Mouse (Mus musculus): ENCODE data around the gene B4galnt1. TPM values are rescaled to one million over a fixed set of nuclear protein-coding genes. Genes with fewer than 3 reads are reported as not detected.

The B4galnt1 gene
- total RNA-seq, 2 experiments from 2014 or later = 105 to 107 TPM

GRCm38 (mm10) chr10:127217177-127217576, 52.2 kb downstream of the B4galnt1 start:
- no peak for DNase-seq (ENCODE audit: extremely low spot score in 1 of 2, low spot score in 2 of 2)
- intact Hi-C loops (cut with DNase I) = no loop called here

DNA sequence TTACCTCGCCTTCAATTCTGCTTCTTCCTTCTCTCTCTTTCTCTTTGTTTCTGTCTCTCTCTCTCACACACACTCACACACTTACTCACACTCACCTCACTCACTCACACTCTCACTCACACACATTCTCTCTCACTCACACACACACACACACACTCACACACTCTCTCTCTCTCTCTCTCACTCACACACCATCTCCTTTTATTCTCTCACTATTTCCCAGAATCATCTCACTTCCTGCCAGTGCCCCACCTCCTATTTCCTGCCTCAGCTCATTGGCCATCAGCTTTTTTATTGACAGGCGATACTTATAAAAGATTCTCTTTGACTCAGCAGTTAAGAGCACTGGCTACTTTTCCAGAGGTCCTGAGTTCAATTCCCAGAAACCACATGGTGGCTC, 53.3 kb downstream of the B4galnt1 start:
- intact Hi-C loops (cut with DNase I) = no loop called here
- no peak for DNase-seq (ENCODE audit: extremely low spot score in 1 of 2, low spot score in 2 of 2)

Other genes with a start within 250 kb of the B4galnt1 start
- gene Ctdsp2, start 186.5 kb upstream of the B4galnt1 start, total RNA-seq (2021) = 10 to 100 TPM; 54.2 to 62.9 TPM
- gene Avil, start 164.5 kb upstream of the B4galnt1 start, total RNA-seq (2021) = under 1 TPM; 0.14 to 0.17 TPM
- gene Tsfm, start 134.4 kb upstream of the B4galnt1 start, total RNA-seq (2021) = 10 to 100 TPM; 28.6 to 31.0 TPM
- 10 to 100 TPM; 10.7 to 12.4 TPM for gene Mettl1, start 123.8 kb upstream of the B4galnt1 start, total RNA-seq (2021)
- under 1 TPM; 0.28 to 0.49 TPM for gene Eef1akmt3, start 123.7 kb upstream of the B4galnt1 start, total RNA-seq (2021)
- under 1 TPM; 0.36 to 0.49 TPM for gene Cyp27b1, start 117.0 kb upstream of the B4galnt1 start, total RNA-seq (2021)
- 10 to 100 TPM; 49.6 to 49.8 TPM for gene March9, start 105.0 kb upstream of the B4galnt1 start, total RNA-seq (2021)
- gene Cdk4, start 101.7 kb upstream of the B4galnt1 start, total RNA-seq (2021) = 100 to 1,000 TPM; 114 to 123 TPM
- 10 to 100 TPM; 65.2 to 67.9 TPM for gene Tspan31, start 95.0 kb upstream of the B4galnt1 start, total RNA-seq (2021)
- gene Agap2, start 89.9 kb upstream of the B4galnt1 start, total RNA-seq (2021) = 100 to 1,000 TPM; 558 to 572 TPM
- gene Os9, start 44.1 kb upstream of the B4galnt1 start, total RNA-seq (2021) = 100 to 1,000 TPM; 103 to 107 TPM
- 1 to 10 TPM; 1.0 to 1.2 TPM for gene Slc26a10, start 15.4 kb downstream of the B4galnt1 start, total RNA-seq (2021)
- gene Arhgef25, start 24.9 kb downstream of the B4galnt1 start, total RNA-seq (2021) = 10 to 100 TPM; 65.2 to 69.1 TPM
- gene Dtx3, start 30.5 kb downstream of the B4galnt1 start, total RNA-seq (2021) = 100 to 1,000 TPM; 182 to 185 TPM
- gene Pip4k2c, start 46.4 kb downstream of the B4galnt1 start, total RNA-seq (2021) = 10 to 100 TPM; 42.2 to 47.4 TPM
- gene Kif5a, start 98.1 kb downstream of the B4galnt1 start, total RNA-seq (2021) = 100 to 1,000 TPM; 468 to 479 TPM
- 100 to 1,000 TPM; 322 to 330 TPM for gene Dctn2, start 101.1 kb downstream of the B4galnt1 start, total RNA-seq (2021)
- gene Mbd6, start 123.8 kb downstream of the B4galnt1 start, total RNA-seq (2021) = 10 to 100 TPM; 37.4 to 45.5 TPM
- gene Mars, start 146.6 kb downstream of the B4galnt1 start, total RNA-seq (2021) = 10 to 100 TPM; 59.1 to 62.0 TPM
- gene Arhgap9, start 156.7 kb downstream of the B4galnt1 start, total RNA-seq (2021) = under 1 TPM; 0.92 to 0.93 TPM
- 1 to 10 TPM; 1.5 to 1.7 TPM for gene Gli1, start 176.7 kb downstream of the B4galnt1 start, total RNA-seq (2021)
- under 1 TPM in 1 of 2 experiments, not detected in 1; 0.08 TPM for gene Inhbe, start 189.2 kb downstream of the B4galnt1 start, total RNA-seq (2021)
- gene Inhbc, start 205.2 kb downstream of the B4galnt1 start, total RNA-seq (2021) = not detected
- 100 to 1,000 TPM; 288 to 322 TPM for gene R3hdm2, start 215.1 kb downstream of the B4galnt1 start, total RNA-seq (2021)

Data from left cerebral cortex, postnatal 10 days (tissue).